Mouse (Mus musculus): Measurements from ENCODE around the gene Abt1. TPM values are rescaled to one million over a fixed set of nuclear protein-coding genes. Genes with fewer than 3 reads are reported as not detected.

Abt1 gene
- polyA plus RNA-seq, 1 experiment from 2014 or later: 13.7 TPM

- DNase-seq (ENCODE audit: low spot score): no peak
- Histone ChIP-seq H3K4me1 (ENCODE audit: control insufficient read depth, insufficient read depth, low read length) (peaks cover 9% of the 10 kb centered on the region; the same call in 1 of the 2 replicates), H3K36me3 (ENCODE audit: control insufficient read depth, insufficient read depth, low read length) (no peaks in the 10 kb centered on the region), H3K27ac (ENCODE audit: low read depth, low read length) (no peak overlapping the region), H3K9me3 (ENCODE audit: control insufficient read depth, low read length) (no peaks in the 10 kb centered on the region), H3K4me3 (ENCODE audit: low read depth, low read length) (no peak overlapping the region), H3K9ac (ENCODE audit: low read length) (no peak overlapping the region), H3K27me3 (ENCODE audit: control insufficient read depth, insufficient read depth, low read length) (no peaks in the 10 kb centered on the region; the same call in 1 of the 2 replicates), H3K4me2 (ENCODE audit: low read depth) (no peak overlapping the region)
- no peak for ATAC-seq (ENCODE audit: insufficient read depth, low FRiP score, low TSS enrichment)
- WGBS: 84% methylated on average over 4 of the region's 4 CpGs
These were observed 38.4 kb upstream of the Abt1 start for GRCm38 (mm10) chr13:23462063-23462462.

- H3K36me3 ChIP-seq (ENCODE audit: control insufficient read depth, insufficient read depth, low read length): no peaks in the 10 kb centered on the region
- H3K9me3 ChIP-seq (ENCODE audit: control insufficient read depth, low read length): no peaks in the 10 kb centered on the region
- no peak for ATAC-seq (ENCODE audit: insufficient read depth, low FRiP score, low TSS enrichment)
- no peaks in the 10 kb centered on the region for H3K27me3 ChIP-seq (ENCODE audit: control insufficient read depth, insufficient read depth, low read length)
- no peak overlapping the region for H3K4me3 ChIP-seq (ENCODE audit: low read depth, low read length)
- no peak overlapping the region for H3K4me2 ChIP-seq (ENCODE audit: low read depth)
- 19% methylated on average over 15 of the region's 15 CpGs for WGBS
- H3K27ac ChIP-seq (ENCODE audit: low read depth, low read length): no peak overlapping the region
- no peaks in the 10 kb centered on the region for H3K4me1 ChIP-seq (ENCODE audit: control insufficient read depth, insufficient read depth, low read length)
- H3K9ac ChIP-seq (ENCODE audit: low read length): no peak overlapping the region
- DNase-seq (ENCODE audit: low spot score): no peak
These were observed 35.7 kb upstream of the Abt1 start for GRCm38 (mm10) chr13:23459264-23459846.

- H3K9ac ChIP-seq (ENCODE audit: low read length): peak overlapping the region; percentile 56
- no peak for ATAC-seq (ENCODE audit: insufficient read depth, low FRiP score, low TSS enrichment)
- H3K36me3 ChIP-seq (ENCODE audit: control insufficient read depth, insufficient read depth, low read length): no peaks in the 10 kb centered on the region
- no peak overlapping the region for H3K27ac ChIP-seq (ENCODE audit: low read depth, low read length)
- H3K27me3 ChIP-seq (ENCODE audit: control insufficient read depth, insufficient read depth, low read length): no peaks in the 10 kb centered on the region
- 2% methylated on average over 9 of the region's 9 CpGs for WGBS
- peak overlapping the region; percentile 48 for H3K4me3 ChIP-seq (ENCODE audit: low read depth, low read length)
- no peaks in the 10 kb centered on the region for H3K9me3 ChIP-seq (ENCODE audit: control insufficient read depth, low read length)
- no peaks in the 10 kb centered on the region for H3K4me1 ChIP-seq (ENCODE audit: control insufficient read depth, insufficient read depth, low read length)
- H3K4me2 ChIP-seq (ENCODE audit: low read depth): peak overlapping the region; percentile 61
- DNase-seq (ENCODE audit: low spot score): no peak
These were observed 30.3 kb upstream of the Abt1 start for GRCm38 (mm10) chr13:23453926-23454325.

DNA sequence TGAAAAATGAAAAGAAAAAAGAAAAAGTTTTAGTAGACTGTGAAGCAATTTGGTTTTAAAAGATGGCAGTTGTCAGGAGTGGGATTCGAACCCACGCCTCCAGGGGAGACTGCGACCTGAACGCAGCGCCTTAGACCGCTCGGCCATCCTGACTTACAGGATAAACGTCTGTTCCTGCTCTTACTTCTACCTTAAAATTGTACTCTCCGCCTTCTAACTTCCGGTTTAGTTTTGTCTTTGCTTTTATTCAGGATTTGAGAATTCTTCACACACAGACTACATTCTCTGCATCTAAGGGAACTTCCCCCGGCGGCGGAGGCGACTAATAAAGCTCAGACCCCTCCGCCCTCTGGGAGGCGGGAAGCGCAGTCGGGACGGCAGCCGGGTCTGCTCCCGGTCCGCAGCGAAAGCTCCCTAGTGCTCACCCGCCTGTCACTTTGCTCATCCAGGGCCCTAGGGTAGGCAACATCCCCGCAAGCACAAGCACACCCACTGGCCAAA lies 29.7 kb upstream of the Abt1 start:
- no peak overlapping the region for H3K27ac ChIP-seq (ENCODE audit: low read depth, low read length)
- WGBS: under 1% methylated on average over 25 of the region's 25 CpGs
- H3K27me3 ChIP-seq (ENCODE audit: control insufficient read depth, insufficient read depth, low read length): no peaks in the 10 kb centered on the region
- ATAC-seq (ENCODE audit: insufficient read depth, low FRiP score, low TSS enrichment): peak; percentile 83
- no peaks in the 10 kb centered on the region for H3K9me3 ChIP-seq (ENCODE audit: control insufficient read depth, low read length)
- H3K9ac ChIP-seq (ENCODE audit: low read length): peak overlapping the region; percentile 56
- DNase-seq (ENCODE audit: low spot score): peak; percentile 82
- peak overlapping the region; percentile 61 for H3K4me2 ChIP-seq (ENCODE audit: low read depth)
- no peaks in the 10 kb centered on the region for H3K36me3 ChIP-seq (ENCODE audit: control insufficient read depth, insufficient read depth, low read length)
- no peaks in the 10 kb centered on the region for H3K4me1 ChIP-seq (ENCODE audit: control insufficient read depth, insufficient read depth, low read length)
- peak overlapping the region; percentile 48 for H3K4me3 ChIP-seq (ENCODE audit: low read depth, low read length)

GRCm38 (mm10) chr13:23450398-23450797 lies 26.7 kb upstream of the Abt1 start:
- ATAC-seq (ENCODE audit: insufficient read depth, low FRiP score, low TSS enrichment): peak; percentile 32; the same call in 1 of the 2 replicates
- H3K9ac ChIP-seq (ENCODE audit: low read length): peak overlapping the region; percentile 54

DNA sequence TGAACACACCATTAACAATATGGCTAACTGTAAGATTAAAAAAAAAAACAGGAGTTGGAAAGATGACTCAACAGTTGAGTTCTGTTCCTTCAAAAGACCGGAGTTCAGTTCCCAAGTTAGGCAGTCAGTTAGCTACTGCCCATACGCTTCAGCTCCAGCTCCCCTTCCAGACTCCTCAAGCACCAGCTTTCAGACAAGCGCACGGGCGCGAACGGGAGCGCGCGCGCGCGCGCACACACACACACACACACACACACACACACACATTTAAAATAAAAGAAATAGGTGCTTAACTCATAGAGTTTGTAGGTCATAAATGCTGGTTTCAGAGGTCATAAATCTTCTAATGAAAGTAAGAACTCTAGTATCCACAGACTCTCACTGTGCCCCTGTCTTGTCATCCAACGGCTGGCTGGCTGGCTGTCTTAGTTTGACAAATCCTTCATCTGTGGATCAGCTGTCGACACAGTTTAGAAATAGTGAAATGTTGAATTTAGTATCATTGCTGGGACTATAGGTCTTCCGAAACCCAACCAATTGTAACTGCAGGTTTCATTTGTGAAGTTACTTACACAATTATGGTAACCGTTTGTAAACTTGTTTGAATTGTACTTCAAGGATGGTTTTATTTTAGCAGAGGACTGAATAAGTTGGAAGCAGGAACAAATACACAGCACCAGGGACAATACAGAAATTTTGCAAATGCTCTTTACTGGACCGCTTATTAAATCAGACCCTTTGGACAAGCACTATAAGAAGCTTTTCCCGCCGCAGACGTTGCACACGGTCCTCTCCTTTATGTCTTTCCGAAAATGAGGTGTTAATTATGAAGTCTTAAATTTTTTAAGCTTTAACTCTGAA lies 25.8 kb upstream of the Abt1 start:
- under 1% methylated on average over 24 of the region's 24 CpGs for WGBS
- DNase-seq (ENCODE audit: low spot score) (peak; percentile 79), ATAC-seq (ENCODE audit: insufficient read depth, low FRiP score, low TSS enrichment) (no peak)
- no peak overlapping the region for H3K27ac ChIP-seq (ENCODE audit: low read depth, low read length)
- no peaks in the 10 kb centered on the region for H3K27me3 ChIP-seq (ENCODE audit: control insufficient read depth, insufficient read depth, low read length)
- H3K4me1 ChIP-seq (ENCODE audit: control insufficient read depth, insufficient read depth, low read length): no peaks in the 10 kb centered on the region
- H3K4me3 ChIP-seq (ENCODE audit: low read depth, low read length): peak overlapping the region; percentile 46
- no peaks in the 10 kb centered on the region for H3K36me3 ChIP-seq (ENCODE audit: control insufficient read depth, insufficient read depth, low read length)
- peak overlapping the region; percentile 54 for H3K9ac ChIP-seq (ENCODE audit: low read length)
- peak overlapping the region; percentile 69 for H3K4me2 ChIP-seq (ENCODE audit: low read depth)
- no peaks in the 10 kb centered on the region for H3K9me3 ChIP-seq (ENCODE audit: control insufficient read depth, low read length)

More at GRCm38 (mm10) chr13:23450398-23450797, 26.7 kb upstream of the Abt1 start:
- DNase-seq (ENCODE audit: low spot score): peak; percentile 86
- peak overlapping the region; percentile 46 for H3K4me3 ChIP-seq (ENCODE audit: low read depth, low read length)
- H3K27me3 ChIP-seq (ENCODE audit: control insufficient read depth, insufficient read depth, low read length): no peaks in the 10 kb centered on the region
- H3K9me3 ChIP-seq (ENCODE audit: control insufficient read depth, low read length): no peaks in the 10 kb centered on the region
- 0% methylated on average over 15 of the region's 15 CpGs for WGBS
- H3K4me1 ChIP-seq (ENCODE audit: control insufficient read depth, insufficient read depth, low read length): no peaks in the 10 kb centered on the region
- H3K27ac ChIP-seq (ENCODE audit: low read depth, low read length): no peak overlapping the region
- no peaks in the 10 kb centered on the region for H3K36me3 ChIP-seq (ENCODE audit: control insufficient read depth, insufficient read depth, low read length)
- H3K4me2 ChIP-seq (ENCODE audit: low read depth): peak overlapping the region; percentile 69

GRCm38 (mm10) chr13:23448758-23449157 lies 25.1 kb upstream of the Abt1 start:
- no peaks in the 10 kb centered on the region for H3K36me3 ChIP-seq (ENCODE audit: control insufficient read depth, insufficient read depth, low read length)
- ATAC-seq (ENCODE audit: insufficient read depth, low FRiP score, low TSS enrichment) (no peak), DNase-seq (ENCODE audit: low spot score) (no peak)
- H3K4me2 ChIP-seq (ENCODE audit: low read depth): no peak overlapping the region
- H3K4me3 ChIP-seq (ENCODE audit: low read depth, low read length): no peak overlapping the region
- no peaks in the 10 kb centered on the region for H3K9me3 ChIP-seq (ENCODE audit: control insufficient read depth, low read length)
- 58% methylated on average over 3 of the region's 3 CpGs for WGBS
- no peaks in the 10 kb centered on the region for H3K27me3 ChIP-seq (ENCODE audit: control insufficient read depth, insufficient read depth, low read length)
- no peak overlapping the region for H3K27ac ChIP-seq (ENCODE audit: low read depth, low read length)
- H3K9ac ChIP-seq (ENCODE audit: low read length): no peak overlapping the region
- H3K4me1 ChIP-seq (ENCODE audit: control insufficient read depth, insufficient read depth, low read length): no peaks in the 10 kb centered on the region

DNA sequence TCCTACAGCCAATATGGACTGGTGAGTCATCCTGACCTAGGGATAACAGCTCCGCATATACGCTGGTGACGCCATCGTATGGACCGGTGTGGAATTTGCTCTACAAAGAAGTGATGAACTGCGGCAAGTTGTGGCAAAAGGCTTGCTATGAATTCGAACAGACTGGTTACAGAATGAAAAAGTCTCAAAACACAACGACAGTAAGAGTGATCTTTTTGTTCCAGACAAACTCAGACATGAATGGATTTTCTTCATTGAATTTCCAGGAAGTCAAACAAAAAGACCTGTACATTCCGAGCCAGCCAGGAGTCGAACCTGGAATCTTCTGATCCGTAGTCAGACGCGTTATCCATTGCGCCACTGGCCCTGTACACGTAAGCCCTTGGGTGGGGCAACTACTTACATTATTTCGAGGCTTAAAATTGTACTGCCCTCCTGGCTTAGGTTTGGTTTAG lies 22.9 kb upstream of the Abt1 start:
- peak overlapping the region; percentile 46; the same call in 1 of the 2 replicates for H3K9ac ChIP-seq (ENCODE audit: low read length)
- H3K36me3 ChIP-seq (ENCODE audit: control insufficient read depth, insufficient read depth, low read length): no peaks in the 10 kb centered on the region
- H3K27ac ChIP-seq (ENCODE audit: low read depth, low read length): no peak overlapping the region
- no peaks in the 10 kb centered on the region for H3K4me1 ChIP-seq (ENCODE audit: control insufficient read depth, insufficient read depth, low read length)
- DNase-seq (ENCODE audit: low spot score) (peak; percentile 87), ATAC-seq (ENCODE audit: insufficient read depth, low FRiP score, low TSS enrichment) (peak; percentile 70)
- H3K4me3 ChIP-seq (ENCODE audit: low read depth, low read length): peak overlapping the region; percentile 65
- under 1% methylated on average over 16 of the region's 16 CpGs for whole genome bisulfite sequencing
- H3K9me3 ChIP-seq (ENCODE audit: control insufficient read depth, low read length): no peaks in the 10 kb centered on the region
- peak overlapping the region; percentile 73 for H3K4me2 ChIP-seq (ENCODE audit: low read depth)
- H3K27me3 ChIP-seq (ENCODE audit: control insufficient read depth, insufficient read depth, low read length): no peaks in the 10 kb centered on the region
